Mouse (Mus musculus) heart, embryonic 14.5 days (tissue): ENCODE results near the gene Galnt9. TPM values are rescaled to one million over a fixed set of nuclear protein-coding genes. Genes with fewer than 3 reads are reported as not detected.

Experiments
- ATAC-seq: fragments of 200-750 bp; cut with Nextera tagmentation; 2 replicates; pipeline ENCODE4 v1.8.0; 2017; ENCODE audit warnings: low read depth, moderate TSS enrichment; ENCODE audit not compliant: insufficient number of reproducible peaks, insufficient read depth, low FRiP score
- H3K27ac ChIP-seq, 2 experiments: fragments of 200-500 bp in 1 of 2; fragments of 300-500 bp in 1 of 2; sonication (generic) in 1 of 2; replicated peaks in 1 of 2; 2 replicates each; pipeline ENCODE4 v1.5.1; 2012 to 2014; ENCODE audit warnings: low read depth in 2 of 2, low read length in 2 of 2, control low read depth in 1 of 2, mild to moderate bottlenecking in 1 of 2, mixed read lengths in 1 of 2; ENCODE audit not compliant: control insufficient read depth in 1 of 2, insufficient read depth in 1 of 2
- H3K27me3 ChIP-seq: fragments of 300-500 bp; sonication (generic); 2 replicates; pipeline ENCODE4 v1.6.1; 2014; ENCODE audit warnings: mild to moderate bottlenecking, low read length, control low read depth; ENCODE audit not compliant: control insufficient read depth, insufficient read depth
- H3K36me3 ChIP-seq: fragments of 300-500 bp; sonication (generic); 2 replicates; pipeline ENCODE4 v1.6.1; 2014; ENCODE audit warnings: mild to moderate bottlenecking, control low read depth, low read length, mixed read lengths; ENCODE audit not compliant: control insufficient read depth, insufficient read depth
- H3K4me1 ChIP-seq, 2 experiments: fragments of 200-500 bp in 1 of 2; fragments of 300-500 bp in 1 of 2; sonication (generic) in 1 of 2; 2 replicates each; pipeline ENCODE4 v1.6.1; 2012 to 2014; ENCODE audit warnings: low read length in 2 of 2, control low read depth in 1 of 2, mixed read lengths in 1 of 2; ENCODE audit not compliant: control insufficient read depth in 2 of 2, insufficient read depth in 2 of 2
- H3K4me2 ChIP-seq: fragments of 300-500 bp; sonication (generic); 2 replicates; pipeline ENCODE4 v1.6.1; 2014; ENCODE audit warnings: mild to moderate bottlenecking, low read length
- H3K4me3 ChIP-seq, 2 experiments: fragments of 200-500 bp in 1 of 2; fragments of 300-500 bp in 1 of 2; sonication (generic) in 1 of 2; 2 replicates each; pipeline ENCODE4 v1.5.1; 2012 to 2014; ENCODE audit warnings: low read length in 2 of 2, mild to moderate bottlenecking in 2 of 2, control low read depth in 1 of 2, low read depth in 1 of 2, moderate library complexity in 1 of 2; ENCODE audit not compliant: control insufficient read depth in 1 of 2, insufficient read depth in 1 of 2
- H3K9ac ChIP-seq: fragments of 300-500 bp; sonication (generic); 2 replicates; pipeline ENCODE4 v1.6.1; 2014; ENCODE audit warnings: mild to moderate bottlenecking, low read length
- H3K9me3 ChIP-seq: fragments of 300-500 bp; sonication (generic); 2 replicates; pipeline ENCODE4 v1.6.1; 2016; ENCODE audit warnings: low read length, control low read depth; ENCODE audit not compliant: control insufficient read depth
- WGBS: fragments of 180-500 bp; shearing (Covaris S2); extraction: QIAGEN DNeasy Blood & Tissue Kit; methylation state at CpG from one replicate; pipeline ENCODE4 v1.1.7; 2014; 5-methylcytosine and 5-hydroxymethylcytosine counted together
- microRNA-seq: library from miRNA; unstranded; fragments of <30 nt; microRNA quantifications from one replicate; pipeline ENCODE4, GENCODE M21; 2016
- polyA plus RNA-seq: library from polyadenylated mRNA; unstranded; fragments of >200 nt; fragmentation: Nextera tagmentation; extraction: Ambion mirVana; gene quantifications from 2 replicates; pipeline ENCODE4 v1.2.1, GENCODE M21; 2014

Gene Galnt9
- polyA plus RNA-seq, 1 experiment from 2014 or later: 0.18 TPM

DNA sequence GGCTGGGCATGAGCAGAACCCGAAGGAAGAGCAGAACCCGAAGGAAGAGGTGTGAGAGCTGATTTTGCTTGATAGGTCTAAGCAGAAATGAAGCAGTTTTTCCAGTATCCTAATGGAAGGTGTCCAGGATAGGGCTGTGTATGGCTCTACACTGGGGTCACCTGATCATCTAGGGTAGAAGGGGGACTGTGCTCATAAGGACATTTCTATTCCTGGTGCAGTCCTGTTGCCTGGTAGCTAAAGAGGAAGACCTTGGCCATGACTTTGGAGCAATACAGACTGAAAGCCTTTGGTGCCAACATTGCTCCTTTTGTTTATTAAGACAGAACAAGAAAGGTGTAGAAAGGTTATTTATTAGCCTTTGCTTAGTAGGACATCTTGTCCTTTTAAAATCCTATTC, 119.9 kb downstream of the Galnt9 start:
- Histone ChIP-seq H3K27ac (no peak overlapping the region), H3K9ac (no peak overlapping the region), H3K36me3 (peaks cover 97% of the 10 kb centered on the region), H3K4me3 (no peak overlapping the region), H3K4me2 (no peak overlapping the region), H3K4me1 (no peaks in the 10 kb centered on the region), H3K27me3 (no peaks in the 10 kb centered on the region), H3K9me3 (no peaks in the 10 kb centered on the region)
- 92% methylated on average over 2 of the region's 2 CpGs for WGBS
- no peak for ATAC-seq

DNA sequence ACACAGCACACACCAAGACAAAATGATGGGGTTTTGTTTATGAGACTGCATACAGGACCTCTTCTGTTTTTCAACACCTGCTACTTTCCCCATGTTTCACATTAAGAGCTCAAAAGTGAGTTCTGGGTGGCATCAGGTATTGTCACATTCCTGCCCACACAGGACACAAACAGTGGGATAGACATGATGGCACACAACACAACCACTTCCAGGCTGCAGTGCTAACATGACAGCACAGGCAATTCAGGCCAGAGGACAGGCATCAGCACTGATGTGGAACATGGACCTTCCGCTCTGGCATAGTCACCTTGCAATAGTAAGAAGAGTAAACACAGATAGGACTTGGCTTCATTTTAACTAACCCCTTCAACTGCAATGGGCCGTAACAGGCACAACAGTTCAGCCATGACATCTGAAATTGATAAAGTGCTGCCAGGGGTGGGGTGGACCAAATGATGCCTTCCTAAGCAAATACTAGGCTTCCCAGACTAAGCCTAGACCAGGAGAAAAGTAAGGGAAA, 120.7 kb downstream of the Galnt9 start:
- no peak overlapping the region for H3K4me2 ChIP-seq
- no peaks in the 10 kb centered on the region for H3K9me3 ChIP-seq
- H3K4me1 ChIP-seq: no peaks in the 10 kb centered on the region
- H3K4me3 ChIP-seq: no peak overlapping the region
- H3K27me3 ChIP-seq: no peaks in the 10 kb centered on the region
- H3K27ac ChIP-seq: no peak overlapping the region
- H3K9ac ChIP-seq: no peak overlapping the region
- ATAC-seq: no peak
- peaks cover 97% of the 10 kb centered on the region for H3K36me3 ChIP-seq
- WGBS: 93% methylated on average over 2 of the region's 2 CpGs

DNA sequence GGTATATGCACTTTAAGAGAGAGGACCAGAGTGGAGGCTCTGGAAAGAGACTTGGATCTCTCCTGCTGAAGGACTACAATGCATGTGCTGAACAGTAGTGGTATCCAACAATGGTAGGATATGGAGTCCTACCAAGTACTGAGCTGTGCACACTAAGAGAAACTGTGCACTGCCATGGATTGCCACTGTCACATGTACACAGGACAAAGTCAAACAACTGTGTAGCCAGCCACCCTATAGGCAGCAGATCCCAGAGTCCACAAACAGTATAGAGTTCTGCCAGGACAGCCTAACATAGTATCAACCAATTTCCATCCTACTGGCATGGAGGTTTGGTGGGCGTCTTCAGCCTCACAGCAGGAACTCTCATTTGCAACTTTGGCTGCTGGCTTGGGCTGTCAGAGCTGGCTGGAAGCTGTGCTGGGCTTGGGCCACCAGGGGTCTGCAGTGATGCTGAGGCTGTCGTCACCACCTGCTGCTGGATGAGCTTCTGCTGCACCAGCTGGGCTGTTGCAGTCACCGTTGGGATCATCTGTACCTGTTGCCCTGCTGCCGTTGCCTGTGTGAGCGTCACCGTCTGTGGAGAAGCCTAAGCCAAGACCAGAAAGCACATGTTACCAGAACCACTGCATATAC, 121.4 kb downstream of the Galnt9 start:
- Histone ChIP-seq H3K27ac (no peak overlapping the region), H3K27me3 (no peaks in the 10 kb centered on the region), H3K4me3 (no peak overlapping the region), H3K9ac (no peak overlapping the region), H3K4me2 (no peak overlapping the region), H3K36me3 (peaks cover 97% of the 10 kb centered on the region), H3K4me1 (no peaks in the 10 kb centered on the region), H3K9me3 (no peaks in the 10 kb centered on the region)
- WGBS: 56% methylated on average over 6 of the region's 6 CpGs
- ATAC-seq: no peak

Small RNA genes within 50 kb of the gene (microRNA-seq; reads per million reads assigned to microRNA genes)
- 2.0 reads per million for gene Mir7026

Other genes with a start within 250 kb of the Galnt9 start
- not detected in 2 replicates for gene P2rx2, start 201.1 kb upstream of the Galnt9 start, polyA plus RNA-seq
- gene Lrcol1, start 199.6 kb upstream of the Galnt9 start, polyA plus RNA-seq: not detected in 2 replicates
- gene Fbrsl1, start 95.9 kb upstream of the Galnt9 start, polyA plus RNA-seq: 12.8 and 13.5 TPM in 2 replicates
- gene Noc4l, start 109.1 kb downstream of the Galnt9 start, polyA plus RNA-seq: 25.6 and 27.5 TPM in 2 replicates
- 9.1 and 14.3 TPM in 2 replicates for gene Ddx51, start 109.1 kb downstream of the Galnt9 start, polyA plus RNA-seq
- 24.3 and 26.9 TPM in 2 replicates for gene Ep400, start 226.4 kb downstream of the Galnt9 start, polyA plus RNA-seq
- gene Pus1, start 236.3 kb downstream of the Galnt9 start, polyA plus RNA-seq: 14.9 and 16.3 TPM in 2 replicates